29 mouse cellular contexts compared by ENCODE assay signal in genomic region chr12:77519534-77520102, GRCm38 (mm10).
DNase-seq lines count a peak whose midpoint lies in the region; ATAC-seq and TF ChIP-seq lines count a peak whose summit lies in the region.
"Had no signal": no experiment of that assay in that cellular context is flagged by ENCODE, and none has a peak within 500 bp of the region (broad histone marks: within the 10 kb centered on the region; RNA-seq: fewer than 3 reads in every experiment).

No protein-coding gene starts in this region.

- WGBS in thymus, adult 2 months = 88% methylated on average over 6 of the region's 6 CpGs
- WGBS in lung, postnatal 0 days = 46% methylated on average over 6 of the region's 6 CpGs

- H3K4me2 ChIP-seq in lung, postnatal 0 days (replicated peaks; ENCODE audit: low read depth, low read length) = no peak overlapping the region
- H3K4me2 ChIP-seq: embryonic facial prominence, embryonic 12.5 days; forebrain, embryonic 15.5 days; heart, embryonic 15.5 days; hindbrain, embryonic 13.5 days; kidney, embryonic 15.5 days; liver, embryonic 12.5 days had no signal

- H3K9me3 ChIP-seq in lung, postnatal 0 days (ENCODE audit: low read length) = no peaks in the 10 kb centered on the region
- H3K9me3 ChIP-seq: embryonic facial prominence, embryonic 12.5 days; forebrain, embryonic 15.5 days; G1E; heart, embryonic 10.5 days; heart, embryonic 15.5 days; hindbrain, embryonic 13.5 days; kidney, embryonic 15.5 days; liver, embryonic 12.5 days had no signal

- ATAC-seq in lung, postnatal 0 days = peak; percentile 98
- ATAC-seq: forebrain, embryonic 15.5 days; intestine, embryonic 16.5 days; liver, embryonic 12.5 days; liver, postnatal 0 days; midbrain, embryonic 16.5 days; Patski had no signal

- H3K4me1 ChIP-seq in thymus, adult 2 months (replicated peaks; ENCODE audit: control insufficient read depth, insufficient read depth, low read length) = no peaks in the 10 kb centered on the region; the same call in 1 of the 2 replicates
- no peaks in the 10 kb centered on the region for H3K4me1 ChIP-seq in lung, postnatal 0 days (ENCODE audit: insufficient read depth, low read depth, low read length)
- H3K4me1 ChIP-seq: forebrain, embryonic 15.5 days; heart, embryonic 10.5 days; heart, embryonic 15.5 days; hindbrain, embryonic 13.5 days; liver, embryonic 12.5 days had no signal

- no peak overlapping the region for H3K27ac ChIP-seq in thymus, adult 2 months (ENCODE audit: control insufficient read depth, insufficient read depth, low read length)
- H3K27ac ChIP-seq in lung, postnatal 0 days (ENCODE audit: low read length) = no peak overlapping the region
- H3K27ac ChIP-seq: embryonic facial prominence, embryonic 12.5 days; forebrain, embryonic 15.5 days; gastrocnemius, adult 2 months; heart, embryonic 10.5 days; heart, embryonic 15.5 days; hindbrain, embryonic 13.5 days; kidney, embryonic 15.5 days; liver, embryonic 12.5 days had no signal

- peak; percentile 67 for DNase-seq in heart, adult 11 months
- no peak for DNase-seq in heart, postnatal 14 days
- DNase-seq in thymus, postnatal 4 days = peak; percentile 3
- no peak for DNase-seq in thymus, adult 2 months
- peak; percentile 89 for DNase-seq in lung, postnatal 0 days (ENCODE audit: low spot score)
- peak; percentile 27 to 33 for DNase-seq in lung, postnatal 4 days
- DNase-seq in heart, adult 8-10 months (ENCODE audit: low spot score) = no peak
- no peak for DNase-seq in adrenal gland, postnatal 36 days
- DNase-seq: adrenal gland, postnatal 10 days; cerebellum, adult 11 months; cerebellum, adult 9-10 months; cerebellum, postnatal 36 days; gastrocnemius, adult 2 months; heart, postnatal 36 days; kidney, postnatal 4 days; liver, postnatal 0 days; right cerebral cortex, postnatal 25 days; thymus, postnatal 25 days had no signal

- no peaks in the 10 kb centered on the region for H3K27me3 ChIP-seq in thymus, adult 2 months (ENCODE audit: control insufficient read depth, insufficient read depth, low read length)
- no peaks in the 10 kb centered on the region for H3K27me3 ChIP-seq in lung, postnatal 0 days (replicated peaks; ENCODE audit: insufficient read depth, low read length)
- H3K27me3 ChIP-seq: embryonic facial prominence, embryonic 12.5 days; forebrain, embryonic 15.5 days; heart, embryonic 15.5 days; hindbrain, embryonic 13.5 days; kidney, embryonic 15.5 days; liver, embryonic 12.5 days had no signal

- H3K4me3 ChIP-seq in thymus, adult 2 months (ENCODE audit: control insufficient read depth, insufficient read depth, low read length) = no peak overlapping the region
- no peak overlapping the region for H3K4me3 ChIP-seq in lung, postnatal 0 days (ENCODE audit: low read depth, low read length)
- H3K4me3 ChIP-seq: embryonic facial prominence, embryonic 12.5 days; forebrain, embryonic 15.5 days; gastrocnemius, adult 2 months; heart, embryonic 10.5 days; heart, embryonic 15.5 days; hindbrain, embryonic 13.5 days; kidney, embryonic 15.5 days; liver, embryonic 12.5 days had no signal

- intact Hi-C loops in heart, postnatal 14 days (cut with DNase I) = no loop called here

- no peak for TF ChIP-seq POLR2A in thymus, adult 2 months (IDR thresholded peaks at IDR 0.05; ENCODE audit: control insufficient read depth, extremely low read depth, insufficient read depth, low read length, poor library complexity)

- no peaks in the 10 kb centered on the region for H3K36me3 ChIP-seq in thymus, adult 2 months (ENCODE audit: control insufficient read depth, insufficient read depth, low read length)
- H3K36me3 ChIP-seq in lung, postnatal 0 days (ENCODE audit: insufficient read depth, low read length) = no peaks in the 10 kb centered on the region
- H3K36me3 ChIP-seq: embryonic facial prominence, embryonic 12.5 days; forebrain, embryonic 15.5 days; G1E; heart, embryonic 10.5 days; heart, embryonic 15.5 days; hindbrain, embryonic 13.5 days; kidney, embryonic 15.5 days; liver, embryonic 12.5 days had no signal

- H3K9ac ChIP-seq in lung, postnatal 0 days (replicated peaks; ENCODE audit: low read depth) = no peak overlapping the region
- H3K9ac ChIP-seq: embryonic facial prominence, embryonic 12.5 days; forebrain, embryonic 15.5 days; heart, embryonic 15.5 days; hindbrain, embryonic 13.5 days; kidney, embryonic 15.5 days; liver, embryonic 12.5 days; liver, postnatal 0 days had no signal

- TF ChIP-seq CTCF in thymus, adult 2 months (IDR thresholded peaks at IDR 0.05; ENCODE audit: borderline replicate concordance, control insufficient read depth, extremely low read depth, insufficient read depth, low read length, poor library complexity) = no peak
- TF ChIP-seq CTCF in lung, postnatal 0 days (IDR thresholded peaks at IDR 0.05) = no peak

- TF ChIP-seq EP300 in lung, postnatal 0 days (IDR thresholded peaks at IDR 0.05) = peak; percentile 89

Comparison
In these comparisons a context has a peak if more than half of its experiments do, and no peak if none do; other contexts are left out.
1. DNase-seq: peak in heart, adult 11 months (single experiment), thymus, postnatal 4 days (single experiment), lung, postnatal 0 days (single experiment) and lung, postnatal 4 days (2 of 2); none in heart, postnatal 14 days (0 of 2), thymus, adult 2 months (single experiment), heart, adult 8-10 months (single experiment) and adrenal gland, postnatal 36 days (0 of 2).